Mouse (Mus musculus) MEL (cell line): ENCODE data around the gene Trib3. TPM values are rescaled to one million over a fixed set of nuclear protein-coding genes. Genes with fewer than 3 reads are reported as not detected.

Experiments used
- DNase-seq: peaks from one replicate; pipeline ENCODE4 v3.0.0; 2011; ENCODE audit warnings: low read depth, low spot score
- H3K27ac ChIP-seq: 2 replicates; pipeline ENCODE4 v1.5.1; 2012; ENCODE audit warnings: low read depth, mild to moderate bottlenecking, control low read depth, low read length, moderate library complexity; ENCODE audit not compliant: control insufficient read depth
- H3K27me3 ChIP-seq, 2 experiments: fragments of 150-350 bp in 1 of 2; sonication (generic) in 1 of 2; 2 replicates each; pipeline ENCODE4 v1.6.1; 2012; ENCODE audit warnings: low read length in 2 of 2, mild to moderate bottlenecking in 2 of 2, improper control_type of control experiment in 1 of 2, moderate library complexity in 1 of 2; ENCODE audit not compliant: insufficient read depth in 2 of 2, control insufficient read depth in 1 of 2
- H3K36me3 ChIP-seq, 2 experiments: 2 replicates each; pipeline ENCODE4 v1.6.1; 2012 to 2014; ENCODE audit warnings: low read length in 2 of 2, improper control_type of control experiment in 1 of 2, inconsistent platforms in 1 of 2, mild to moderate bottlenecking in 1 of 2; ENCODE audit not compliant: insufficient read depth in 2 of 2, control insufficient read depth in 1 of 2
- H3K4me1 ChIP-seq, 2 experiments: fragments of 150-350 bp in 1 of 2; sonication (generic) in 1 of 2; 2 replicates each; pipeline ENCODE4 v1.6.1; 2012; ENCODE audit warnings: low read length in 2 of 2, improper control_type of control experiment in 1 of 2, mild to moderate bottlenecking in 1 of 2; ENCODE audit not compliant: insufficient read depth in 2 of 2, control insufficient read depth in 1 of 2
- H3K4me3 ChIP-seq, 2 experiments: fragments of 150-350 bp in 1 of 2; sonication (generic) in 1 of 2; 2 replicates each; pipeline ENCODE4 v1.5.1; 2012; ENCODE audit warnings: low read depth in 2 of 2, low read length in 2 of 2, mild to moderate bottlenecking in 2 of 2, moderate library complexity in 2 of 2, control low read depth in 1 of 2, improper control_type of control experiment in 1 of 2; ENCODE audit not compliant: control insufficient read depth in 1 of 2, insufficient read depth in 1 of 2
- H3K79me2 ChIP-seq: 2 replicates; pipeline ENCODE4 v1.6.1; 2012; ENCODE audit warnings: mild to moderate bottlenecking, low read length, moderate library complexity; ENCODE audit not compliant: control insufficient read depth, poor library complexity, insufficient read depth
- H3K9ac ChIP-seq: 2 replicates; pipeline ENCODE4 v1.6.1; 2012; ENCODE audit warnings: low read depth, mild to moderate bottlenecking, control low read depth, low read length, moderate library complexity; ENCODE audit not compliant: control insufficient read depth, poor library complexity, severe bottlenecking
- H3K9me3 ChIP-seq: fragments of 150-350 bp; sonication (generic); replicated peaks from 2 replicates; pipeline ENCODE4 v1.6.1; 2012; ENCODE audit warnings: mild to moderate bottlenecking, low read length, improper control_type of control experiment, moderate library complexity; ENCODE audit not compliant: insufficient read depth
- BHLHE40 ChIP-seq: IDR thresholded peaks from 2 replicates; pipeline ENCODE4 v1.6.1; 2012; ENCODE audit warnings: low read depth, mild to moderate bottlenecking, inconsistent platforms, low read length, improper control_type of control experiment, borderline replicate concordance
- CHD1 ChIP-seq: IDR thresholded peaks from 2 replicates; pipeline ENCODE4 v1.6.1; 2012; ENCODE audit warnings: low read depth, mild to moderate bottlenecking, inconsistent platforms, low read length, improper control_type of control experiment
- CTCF ChIP-seq, 3 experiments: IDR thresholded peaks in 2 of 3; conservative IDR thresholded peaks in 1 of 3; 2 replicates each; pipeline ENCODE4 v1.5.1; 2011 to 2012; ENCODE audit warnings: low read length in 3 of 3, low read depth in 2 of 3, mild to moderate bottlenecking in 2 of 3, improper control_type of control experiment in 1 of 3, inconsistent platforms in 1 of 3, mixed read lengths in 1 of 3, moderate library complexity in 1 of 3; ENCODE audit not compliant: control insufficient read depth in 1 of 3, insufficient read depth in 1 of 3, poor library complexity in 1 of 3, severe bottlenecking in 1 of 3
- E2F4 ChIP-seq: IDR thresholded peaks from 2 replicates; pipeline ENCODE4 v1.6.1; 2011; ENCODE audit warnings: low read depth, low read length, improper control_type of control experiment, borderline replicate concordance
- EP300 ChIP-seq, 2 experiments: IDR thresholded peaks; 2 replicates each; pipeline ENCODE4 v1.6.1; 2011; ENCODE audit warnings: improper control_type of control experiment in 2 of 2, low read length in 2 of 2, low read depth in 1 of 2, mild to moderate bottlenecking in 1 of 2
- HCFC1 ChIP-seq: IDR thresholded peaks from 2 replicates; pipeline ENCODE4 v1.6.1; 2012; ENCODE audit warnings: low read depth, mild to moderate bottlenecking, inconsistent platforms, low read length, improper control_type of control experiment, moderate library complexity
- KAT2A ChIP-seq: conservative IDR thresholded peaks from 2 replicates; pipeline ENCODE4 v1.6.1; 2012; ENCODE audit warnings: low read depth, low read length, improper control_type of control experiment, inconsistent platforms
- MAZ ChIP-seq: IDR thresholded peaks from 2 replicates; pipeline ENCODE4 v1.6.1; 2012; ENCODE audit warnings: low read depth, mild to moderate bottlenecking, inconsistent platforms, low read length, improper control_type of control experiment
- MEF2A ChIP-seq: IDR thresholded peaks from 2 replicates; pipeline ENCODE4 v1.6.1; 2014; ENCODE audit warnings: low read depth, mild to moderate bottlenecking, inconsistent platforms, low read length, improper control_type of control experiment; ENCODE audit not compliant: poor library complexity, insufficient replicate concordance, severe bottlenecking; ENCODE audit errors: extremely low read depth
- MXI1 ChIP-seq: IDR thresholded peaks from 2 replicates; pipeline ENCODE4 v1.6.1; 2011; ENCODE audit warnings: mild to moderate bottlenecking, low read depth, low read length, improper control_type of control experiment
- MYB ChIP-seq: IDR thresholded peaks from 2 replicates; pipeline ENCODE4 v1.6.1; 2011; ENCODE audit warnings: mild to moderate bottlenecking, low read depth, low read length, improper control_type of control experiment
- NELFE ChIP-seq: IDR thresholded peaks from 2 replicates; pipeline ENCODE4 v1.6.1; 2011; ENCODE audit warnings: low read depth, low read length, improper control_type of control experiment
- NRF1 ChIP-seq: IDR thresholded peaks from 2 replicates; pipeline ENCODE4 v1.6.1; 2014; ENCODE audit warnings: low read depth, mild to moderate bottlenecking, inconsistent platforms, low read length, improper control_type of control experiment, moderate library complexity; ENCODE audit not compliant: poor library complexity, insufficient read depth, severe bottlenecking
- POLR2AphosphoS2 ChIP-seq: IDR thresholded peaks from 2 replicates; pipeline ENCODE4 v1.6.1; 2011; ENCODE audit warnings: low read length, improper control_type of control experiment
- RAD21 ChIP-seq: IDR thresholded peaks from 2 replicates; pipeline ENCODE4 v1.6.1; 2011; ENCODE audit warnings: mild to moderate bottlenecking, low read depth, low read length, improper control_type of control experiment
- SMC3 ChIP-seq: IDR thresholded peaks from 2 replicates; pipeline ENCODE4 v1.6.1; 2011; ENCODE audit warnings: low read depth, low read length, improper control_type of control experiment
- UBTF ChIP-seq: IDR thresholded peaks from 2 replicates; pipeline ENCODE4 v1.6.1; 2012; ENCODE audit warnings: low read depth, mild to moderate bottlenecking, inconsistent platforms, low read length, improper control_type of control experiment, moderate library complexity, borderline replicate concordance; ENCODE audit not compliant: insufficient read depth
- USF2 ChIP-seq, 2 experiments: IDR thresholded peaks; 2 replicates each; pipeline ENCODE4 v1.6.1; 2011 to 2012; ENCODE audit warnings: improper control_type of control experiment in 2 of 2, low read length in 2 of 2, borderline replicate concordance in 1 of 2, inconsistent platforms in 1 of 2, low read depth in 1 of 2, mild to moderate bottlenecking in 1 of 2; ENCODE audit not compliant: insufficient read depth in 1 of 2
- ZC3H11A ChIP-seq: IDR thresholded peaks from 2 replicates; pipeline ENCODE4 v1.6.1; 2012; ENCODE audit warnings: low read depth, mild to moderate bottlenecking, inconsistent platforms, low read length, improper control_type of control experiment
- ZMIZ1 ChIP-seq: IDR thresholded peaks from 2 replicates; pipeline ENCODE4 v1.6.1; 2012; ENCODE audit warnings: low read depth, mild to moderate bottlenecking, inconsistent platforms, low read length, improper control_type of control experiment, moderate library complexity
- polyA plus RNA-seq, 2 experiments: library from polyadenylated mRNA; stranded (reverse) in 1 of 2; unstranded in 1 of 2; fragments of >175 nt in 1 of 2; fragments of >200 nt in 1 of 2; gene quantifications; 2 replicates each; pipeline versions ENCODE4 v1.2.1 to v1.2.4; 2012; ENCODE audit warnings: low replicate concordance in 2 of 2, low read depth in 1 of 2; ENCODE audit not compliant: insufficient read length in 2 of 2, insufficient read depth in 1 of 2, missing spikeins in 1 of 2
- total RNA-seq: library from RNA; depleted of rRNA; stranded (reverse); fragments of 300-350 nt; gene quantifications from 2 replicates; pipeline ENCODE4 v1.2.3, GENCODE M21; 2012

Gene Trib3
- total and polyA plus RNA-seq, 3 experiments: 6.1 to 34.9 TPM; not detected in 1

- H3K9ac ChIP-seq: no peak within 1 kb of the TSS
- no peaks in the 10 kb centered on the region for H3K79me2 ChIP-seq
- H3K4me3 ChIP-seq: no peak within 1 kb of the TSS
- H3K36me3 ChIP-seq: peaks cover 0 to 11% of the 10 kb centered on the region in 2 experiments; a peak in 2 of 4 replicates
- no peak within 1 kb of the TSS for H3K27ac ChIP-seq
- H3K27me3 ChIP-seq: no peaks in the 10 kb centered on the region
- peaks cover 9 to 15% of the 10 kb centered on the region in 2 experiments for H3K4me1 ChIP-seq
- no peaks in the 10 kb centered on the region for H3K9me3 ChIP-seq
- no peak for TF ChIP-seq ZC3H11A
- no peak for TF ChIP-seq MYB
- no peak for TF ChIP-seq EP300 (IDR thresholded peaks at IDR 0.05; ENCODE audit: low read depth in 1 of 2, low read length in 2 of 2)
- TF ChIP-seq BHLHE40: no peak
- TF ChIP-seq E2F4: no peak
- TF ChIP-seq KAT2A: no peak
- no peak for TF ChIP-seq ZMIZ1
- no peak for TF ChIP-seq RAD21
- no peak for TF ChIP-seq USF2 (IDR thresholded peaks at IDR 0.05; ENCODE audit: borderline replicate concordance in 1 of 2, insufficient read depth in 1 of 2, low read depth in 1 of 2, low read length in 2 of 2)
- no peak for DNase-seq
Observed at GRCm38 (mm10) chr2:152376345-152376741, 32.5 kb upstream of the Trib3 start, which contains the start of gene Nrsn2. Nrsn2 (minus strand) TSS chr2:152376638.

- Histone ChIP-seq H3K27ac (no peak overlapping the region), H3K4me1 (peaks cover 9 to 15% of the 10 kb centered on the region in 2 experiments), H3K9me3 (no peaks in the 10 kb centered on the region), H3K36me3 (peaks cover 0 to 11% of the 10 kb centered on the region in 2 experiments; a peak in 2 of 4 replicates), H3K79me2 (no peaks in the 10 kb centered on the region), H3K4me3 (no peak overlapping the region), H3K27me3 (no peaks in the 10 kb centered on the region), H3K9ac (no peak overlapping the region)
- no peak for DNase-seq
- no peak for TF ChIP-seq BHLHE40
- TF ChIP-seq SMC3: no peak
- no peak for TF ChIP-seq NELFE
- TF ChIP-seq MXI1: no peak
- no peak for TF ChIP-seq HCFC1
- TF ChIP-seq NRF1: no peak
- no peak for TF ChIP-seq MEF2A
- TF ChIP-seq ZMIZ1: no peak
- TF ChIP-seq UBTF: no peak
- no peak for TF ChIP-seq MAZ
- TF ChIP-seq POLR2AphosphoS2: no peak
- no peak for TF ChIP-seq CTCF (IDR thresholded peaks at IDR 0.05 in 2 of 3, conservative IDR thresholded peaks at IDR 0.05 in 1 of 3; ENCODE audit: control insufficient read depth in 1 of 3, insufficient read depth in 1 of 3, low read depth in 2 of 3, low read length in 3 of 3, poor library complexity in 1 of 3, severe bottlenecking in 1 of 3)
- TF ChIP-seq CHD1: no peak
Observed at GRCm38 (mm10) chr2:152375652-152376344, 32.0 kb upstream of the Trib3 start.
